Mouse (Mus musculus) effector memory CD4-positive, alpha-beta T cell, adult 7 months (primary cell): ENCODE measurements around the gene Gm14085. TPM values are rescaled to one million over a fixed set of nuclear protein-coding genes. Genes with fewer than 3 reads are reported as not detected.

Experiments used
- polyA plus RNA-seq: library from polyadenylated mRNA; unstranded; fragments of 100-300 nt; shearing (Covaris generic); gene quantifications from one replicate; pipeline ENCODE4 v1.2.1, GENCODE M21; 2017

Gene Gm14085
- 0.94 TPM for polyA plus RNA-seq

GRCm38 (mm10) chr2:122484641-122485040 lies at the start of gene Gm14085:
Gene Gm14085 (plus strand): TSS chr2:122484941.

Other genes starting within 250 kb of the Gm14085 start
- gene Duox2, start 186.5 kb upstream of the Gm14085 start, polyA plus RNA-seq = not detected
- gene Duoxa2, start 186.0 kb upstream of the Gm14085 start, polyA plus RNA-seq = not detected
- gene Duoxa1, start 171.2 kb upstream of the Gm14085 start, polyA plus RNA-seq = not detected
- gene Duox1, start 169.3 kb upstream of the Gm14085 start, polyA plus RNA-seq = not detected
- 1.3 TPM for gene Shf, start 115.8 kb upstream of the Gm14085 start, polyA plus RNA-seq
- 103 TPM for gene Slc28a2, start 58.5 kb upstream of the Gm14085 start, polyA plus RNA-seq
- not detected for gene Gatm, start 126.4 kb downstream of the Gm14085 start, polyA plus RNA-seq
- gene AA467197, start 152.0 kb downstream of the Gm14085 start, polyA plus RNA-seq = 5.3 TPM
- gene Slc30a4, start 217.7 kb downstream of the Gm14085 start, polyA plus RNA-seq = 3.3 TPM